Mouse (Mus musculus) C2C12 (cell line): ENCODE data around the gene Klhl26. TPM values are rescaled to one million over a fixed set of nuclear protein-coding genes. Genes with fewer than 3 reads are reported as not detected.

Experiments
- H3K27me3 ChIP-seq: one replicate; pipeline ENCODE4 v1.6.1; 2011; ENCODE audit not compliant: control insufficient read depth, insufficient read depth, insufficient read length
- H3K36me3 ChIP-seq: one replicate; pipeline ENCODE4 v1.6.1; 2011; ENCODE audit not compliant: control insufficient read depth, insufficient read depth
- H3K4me3 ChIP-seq: one replicate; pipeline ENCODE4 v1.5.1; 2011; ENCODE audit warnings: mild to moderate bottlenecking, control low read depth; ENCODE audit not compliant: poor library complexity, insufficient read depth, severe bottlenecking
- H3K79me2 ChIP-seq: one replicate; pipeline ENCODE4 v1.6.1; 2011; ENCODE audit not compliant: control insufficient read depth, insufficient read depth
- H3K79me3 ChIP-seq: one replicate; pipeline ENCODE4 v1.6.1; 2011; ENCODE audit warnings: low read depth, control low read depth
- H3ac ChIP-seq: one replicate; pipeline ENCODE3; 2011; ENCODE audit warnings: low read depth; ENCODE audit not compliant: control insufficient read depth, insufficient read length
- CEBPB ChIP-seq: IDR thresholded peaks from one replicate; pipeline ENCODE4 v1.6.1; 2011; ENCODE audit warnings: low read depth, mild to moderate bottlenecking, control low read depth, moderate library complexity
- CTCF ChIP-seq: IDR thresholded peaks from one replicate; pipeline ENCODE4 v1.5.1; 2011; ENCODE audit not compliant: control insufficient read depth, insufficient read depth, insufficient read length
- FOSL1 ChIP-seq: IDR thresholded peaks from one replicate; pipeline ENCODE4 v1.8.0; 2011; ENCODE audit warnings: mild to moderate bottlenecking, low read length; ENCODE audit not compliant: poor library complexity, insufficient read depth, severe bottlenecking
- MAX ChIP-seq: IDR thresholded peaks from one replicate; pipeline ENCODE4 v1.6.1; 2011; ENCODE audit warnings: mild to moderate bottlenecking, control low read depth
- MYOD1 ChIP-seq: IDR thresholded peaks from one replicate; pipeline ENCODE4 v1.6.1; 2011; ENCODE audit warnings: low read depth; ENCODE audit not compliant: control insufficient read depth, insufficient read length
- MYOG ChIP-seq: IDR thresholded peaks from one replicate; pipeline ENCODE4 v1.6.1; 2011; ENCODE audit not compliant: control insufficient read depth, insufficient read length; ENCODE audit errors: extremely low read depth
- USF1 ChIP-seq: IDR thresholded peaks from one replicate; pipeline ENCODE4 v1.6.1; 2011; ENCODE audit warnings: low read depth, mild to moderate bottlenecking, control low read depth, moderate library complexity
- polyA plus RNA-seq: library from polyadenylated mRNA; unstranded; fragments of >200 nt; fragmentation: generic; extraction: Trizol; gene quantifications from one replicate; pipeline ENCODE4 v1.2.1, GENCODE M21; 2012; ENCODE audit warnings: missing spikeins

Gene Klhl26
- polyA plus RNA-seq, 1 experiment, result 34.4 TPM

- H3K79me3 ChIP-seq, result peaks cover 10% of the 10 kb centered on the region
- H3K79me2 ChIP-seq, result peaks cover 38% of the 10 kb centered on the region
- no peak overlapping the region for H3ac ChIP-seq
- no peak overlapping the region for H3K4me3 ChIP-seq
- no peaks in the 10 kb centered on the region for H3K27me3 ChIP-seq
- no peaks in the 10 kb centered on the region for H3K36me3 ChIP-seq
- TF ChIP-seq CEBPB (no peak), MYOD1 (no peak), MYOG (no peak), FOSL1 (no peak), MAX (no peak), USF1 (no peak), CTCF (no peak)
Measured at GRCm38 (mm10) chr8:70440246-70440645, 36.5 kb downstream of the Klhl26 start.

DNA sequence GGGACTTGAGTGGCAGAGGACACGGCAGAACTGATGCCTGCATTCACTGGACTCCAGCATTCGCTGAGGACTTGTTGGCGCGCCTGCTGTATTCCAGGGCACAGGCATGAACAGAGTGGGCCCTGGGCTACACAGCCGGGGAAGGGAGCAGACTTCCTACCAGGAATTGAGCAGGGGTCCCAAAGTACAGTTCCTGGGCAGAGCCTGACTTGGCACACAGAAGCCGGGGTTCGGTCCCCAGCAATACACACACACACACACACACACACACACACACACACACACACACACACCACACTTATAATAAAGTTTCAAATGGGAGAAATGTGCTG is 37.0 kb downstream of the Klhl26 start:
- H3K79me3 ChIP-seq, result peaks cover 10% of the 10 kb centered on the region
- H3K4me3 ChIP-seq, result peak overlapping the region; percentile 34
- H3ac ChIP-seq, result peak overlapping the region; percentile 20
- H3K79me2 ChIP-seq, result peaks cover 43% of the 10 kb centered on the region
- no peak for TF ChIP-seq USF1
- TF ChIP-seq MAX, result no peak
- TF ChIP-seq FOSL1, result no peak
- no peak for TF ChIP-seq MYOG
- TF ChIP-seq CTCF, result no peak
- no peaks in the 10 kb centered on the region for H3K27me3 ChIP-seq
- H3K36me3 ChIP-seq, result no peaks in the 10 kb centered on the region

DNA sequence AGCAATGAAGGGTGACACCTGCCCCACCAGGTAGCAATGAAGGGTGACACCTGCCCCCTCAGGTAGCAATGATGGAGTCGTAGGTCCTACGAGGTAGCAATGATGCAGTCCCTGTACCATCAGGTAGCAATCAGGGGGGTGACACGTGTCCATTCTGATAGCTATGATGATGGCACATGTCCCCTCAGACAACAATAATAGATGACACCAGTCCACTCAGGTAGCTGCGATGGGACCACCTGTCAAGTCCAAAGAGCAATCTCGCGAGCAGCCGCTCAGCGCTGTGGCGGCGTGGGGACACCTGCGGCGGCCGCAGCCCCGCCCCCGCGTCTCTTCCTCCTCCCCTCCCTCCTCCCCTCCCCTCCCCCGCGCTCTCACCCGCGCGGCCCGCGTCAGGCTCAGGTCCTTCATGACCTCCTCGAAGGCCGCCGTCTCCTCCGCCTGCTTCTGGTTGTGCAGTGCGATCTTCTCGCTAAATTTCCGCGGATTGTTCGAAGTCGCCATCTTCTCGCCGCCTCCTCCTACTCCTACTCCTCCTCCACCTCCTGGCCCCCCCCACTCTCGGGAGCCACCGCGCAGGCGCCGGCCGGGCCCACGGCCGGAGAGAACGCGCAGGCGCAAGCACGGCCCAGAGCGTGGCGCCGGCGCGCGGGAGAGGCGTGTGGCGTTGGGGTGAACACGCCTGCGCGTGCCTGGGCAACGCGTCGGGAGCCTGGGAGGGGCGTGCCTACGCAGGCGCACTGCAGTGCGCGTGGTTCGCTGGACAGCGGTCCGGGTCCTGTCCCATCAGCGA is 37.5 kb downstream of the Klhl26 start, which contains the start of gene Crtc1:
Gene Crtc1, minus strand, starts transcription at position 525 of the 793 bp plus-strand sequence.
- no peak for TF ChIP-seq MYOG
- TF ChIP-seq CTCF, result no peak
- TF ChIP-seq FOSL1, result no peak
- TF ChIP-seq MAX, result peak; percentile 94
- no peak for TF ChIP-seq USF1
- Histone ChIP-seq H3K79me3 (peaks cover 13% of the 10 kb centered on the region), H3ac (peak within 1 kb of the TSS; percentile 71), H3K36me3 (no peaks in the 10 kb centered on the region), H3K79me2 (peaks cover 48% of the 10 kb centered on the region), H3K4me3 (peak within 1 kb of the TSS; percentile 53), H3K27me3 (no peaks in the 10 kb centered on the region)

GRCm38 (mm10) chr8:70438423-70438822 is 38.3 kb downstream of the Klhl26 start:
- no peak overlapping the region for H3ac ChIP-seq
- no peaks in the 10 kb centered on the region for H3K27me3 ChIP-seq
- no peaks in the 10 kb centered on the region for H3K36me3 ChIP-seq
- H3K4me3 ChIP-seq, result no peak overlapping the region
- no peak for TF ChIP-seq CTCF
- TF ChIP-seq USF1, result no peak
- no peak for TF ChIP-seq MYOG
- TF ChIP-seq FOSL1, result no peak
- no peak for TF ChIP-seq MYOD1
- no peak for TF ChIP-seq CEBPB
- H3K79me2 ChIP-seq, result peaks cover 57% of the 10 kb centered on the region
- peaks cover 15% of the 10 kb centered on the region for H3K79me3 ChIP-seq

DNA sequence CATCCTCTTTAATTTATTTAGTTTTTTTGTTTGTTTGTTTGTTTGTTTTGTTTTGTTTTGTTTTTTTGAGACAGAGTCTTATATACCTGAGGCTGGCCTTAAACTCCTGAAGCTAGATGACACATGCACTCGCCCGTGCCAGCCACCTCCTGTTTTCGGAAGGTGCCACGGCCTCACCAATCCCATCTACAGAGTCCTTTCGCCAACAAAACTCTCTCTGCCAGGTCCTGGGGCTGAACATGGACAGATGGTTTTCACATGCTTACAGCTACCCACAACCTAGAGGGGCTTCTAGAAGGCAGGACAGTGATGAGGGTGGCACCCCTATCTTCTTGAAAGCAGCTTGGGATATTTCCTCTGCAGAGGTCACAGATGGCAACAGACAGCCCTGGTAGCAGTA is 41.6 kb downstream of the Klhl26 start:
- Histone ChIP-seq H3K79me3 (peaks cover 17% of the 10 kb centered on the region), H3K4me3 (no peak overlapping the region), H3K36me3 (no peaks in the 10 kb centered on the region), H3K79me2 (peaks cover 83% of the 10 kb centered on the region), H3ac (no peak overlapping the region), H3K27me3 (no peaks in the 10 kb centered on the region)
- no peak for TF ChIP-seq MYOD1

GRCm38 (mm10) chr8:70432991-70433536 is 43.7 kb downstream of the Klhl26 start:
- Histone ChIP-seq H3K4me3 (no peak overlapping the region), H3ac (no peak overlapping the region), H3K27me3 (no peaks in the 10 kb centered on the region), H3K79me3 (peaks cover 10% of the 10 kb centered on the region), H3K79me2 (peaks cover 89% of the 10 kb centered on the region), H3K36me3 (no peaks in the 10 kb centered on the region)
- no peak for TF ChIP-seq CTCF
- TF ChIP-seq MAX, result no peak
- no peak for TF ChIP-seq MYOD1
- TF ChIP-seq FOSL1, result no peak
- TF ChIP-seq CEBPB, result no peak
- no peak for TF ChIP-seq USF1
- TF ChIP-seq MYOG, result no peak
